Mouse (Mus musculus) forebrain, embryonic 16.5 days (tissue): Measurements from ENCODE around the gene Ak5. TPM values are rescaled to one million over a fixed set of nuclear protein-coding genes. Genes with fewer than 3 reads are reported as not detected.

Experiments used
- ATAC-seq: fragments of 200-750 bp; cut with Nextera tagmentation; 2 replicates; pipeline ENCODE4 v1.8.0; 2017; ENCODE audit warnings: mild to moderate bottlenecking, moderate library complexity
- H3K27ac ChIP-seq: fragments of 300-500 bp; sonication (generic); 2 replicates; pipeline ENCODE4 v1.5.1; 2014; ENCODE audit warnings: low read length, control low read depth
- H3K27me3 ChIP-seq: fragments of 300-500 bp; sonication (generic); replicated peaks from 2 replicates; pipeline ENCODE4 v1.6.1; 2014; ENCODE audit warnings: low read length; ENCODE audit not compliant: control insufficient read depth, insufficient read depth
- H3K36me3 ChIP-seq: fragments of 300-500 bp; sonication (generic); 2 replicates; pipeline ENCODE4 v1.6.1; 2014; ENCODE audit not compliant: control insufficient read depth, insufficient read depth
- H3K4me1 ChIP-seq: fragments of 300-500 bp; sonication (generic); replicated peaks from 2 replicates; pipeline ENCODE4 v1.6.1; 2014; ENCODE audit warnings: low read length; ENCODE audit not compliant: control insufficient read depth, insufficient read depth
- H3K4me2 ChIP-seq: fragments of 300-500 bp; sonication (generic); 2 replicates; pipeline ENCODE4 v1.6.1; 2014; ENCODE audit warnings: mild to moderate bottlenecking, low read length, control low read depth
- H3K4me3 ChIP-seq: fragments of 300-500 bp; sonication (generic); replicated peaks from 2 replicates; pipeline ENCODE4 v1.5.1; 2014; ENCODE audit warnings: mild to moderate bottlenecking, low read length, control low read depth
- H3K9ac ChIP-seq: fragments of 300-500 bp; sonication (generic); replicated peaks from 2 replicates; pipeline ENCODE4 v1.6.1; 2014; ENCODE audit warnings: low read depth, low read length, control low read depth
- H3K9me3 ChIP-seq: fragments of 300-500 bp; sonication (generic); 2 replicates; pipeline ENCODE4 v1.6.1; 2016; ENCODE audit warnings: low read length; ENCODE audit not compliant: control insufficient read depth
- WGBS: fragments of 180-500 bp; shearing (Covaris S2); extraction: QIAGEN DNeasy Blood & Tissue Kit; methylation state at CpG from one replicate; pipeline ENCODE4 v1.1.7; 2014; 5-methylcytosine and 5-hydroxymethylcytosine counted together
- polyA plus RNA-seq: library from polyadenylated mRNA; unstranded; fragments of >200 nt; fragmentation: Nextera tagmentation; extraction: Ambion mirVana; gene quantifications from 2 replicates; pipeline ENCODE4 v1.2.1, GENCODE M21; 2015

Ak5 gene
- polyA plus RNA-seq, 1 experiment from 2014 or later, result 10.9 TPM

DNA sequence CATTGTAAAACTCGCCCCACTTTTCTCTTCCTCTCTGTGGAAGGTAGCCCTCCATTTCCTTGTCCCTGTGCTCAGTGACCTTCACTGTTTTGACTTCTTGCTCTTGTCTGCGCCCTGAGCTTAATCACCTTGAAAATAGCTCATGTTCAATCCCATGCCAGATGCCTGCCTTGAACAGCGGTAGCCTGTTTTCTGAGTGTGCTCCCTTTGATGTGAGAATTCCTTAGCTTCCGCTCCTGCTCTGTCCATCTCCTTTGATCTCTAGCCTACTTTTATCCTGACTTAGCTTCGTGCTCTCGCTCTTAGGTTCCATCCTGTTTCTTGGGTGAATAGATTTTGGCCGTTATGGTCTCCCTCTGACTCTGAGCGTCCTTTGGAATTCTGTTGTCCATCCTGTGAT is 31.1 kb upstream of the Ak5 start:
- Histone ChIP-seq H3K27ac (no peak overlapping the region), H3K9ac (no peak overlapping the region), H3K4me3 (no peak overlapping the region), H3K27me3 (no peaks in the 10 kb centered on the region), H3K36me3 (no peaks in the 10 kb centered on the region), H3K9me3 (no peaks in the 10 kb centered on the region), H3K4me1 (no peaks in the 10 kb centered on the region), H3K4me2 (no peak overlapping the region)
- WGBS, result 87% methylated on average over 8 of the region's 8 CpGs
- ATAC-seq, result no peak

DNA sequence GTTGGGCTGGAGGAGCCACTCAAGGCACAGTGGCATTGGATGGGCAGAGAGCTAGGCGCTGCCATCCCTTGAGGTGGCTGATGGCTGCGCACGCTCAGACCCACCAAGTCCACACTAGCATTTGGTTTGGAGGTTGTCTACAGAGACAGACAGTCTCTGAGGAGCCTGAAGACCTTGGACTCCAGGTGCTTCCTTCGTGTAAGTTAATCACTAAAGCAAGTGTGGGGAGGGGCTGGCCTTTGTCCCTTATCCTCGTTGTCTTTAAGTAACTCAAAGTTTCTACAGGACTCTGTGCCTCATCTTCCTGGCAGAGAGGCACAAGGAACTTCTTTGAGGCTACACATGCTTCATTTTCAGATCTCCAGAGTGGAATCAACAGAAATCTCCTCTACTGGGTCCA is 29.9 kb upstream of the Ak5 start:
- H3K4me1 ChIP-seq, result no peaks in the 10 kb centered on the region
- 82% methylated on average over 5 of the region's 5 CpGs for WGBS
- H3K4me2 ChIP-seq, result no peak overlapping the region
- no peaks in the 10 kb centered on the region for H3K27me3 ChIP-seq
- no peak overlapping the region for H3K4me3 ChIP-seq
- no peak overlapping the region for H3K27ac ChIP-seq
- H3K36me3 ChIP-seq, result no peaks in the 10 kb centered on the region
- no peak overlapping the region for H3K9ac ChIP-seq
- ATAC-seq, result no peak
- H3K9me3 ChIP-seq, result no peaks in the 10 kb centered on the region

DNA sequence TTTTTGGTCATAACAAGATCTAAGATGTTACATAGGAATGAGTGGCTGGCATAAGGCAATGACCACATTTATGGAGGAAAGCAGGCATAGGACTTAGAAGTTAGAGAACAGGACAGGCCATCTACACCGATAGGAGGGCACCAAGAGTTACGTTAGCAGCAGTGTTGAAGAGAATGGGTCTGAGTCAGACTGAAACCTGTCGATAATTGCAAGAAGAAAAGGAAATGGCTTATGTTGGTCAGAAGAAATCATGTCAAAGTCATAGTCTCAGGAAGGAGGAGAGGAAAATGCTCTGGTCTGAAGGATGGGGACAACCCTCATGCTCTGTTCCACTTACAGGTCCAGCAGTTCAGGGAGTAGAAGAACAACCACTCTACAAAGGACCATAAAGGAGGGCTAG is 26.8 kb upstream of the Ak5 start:
- Histone ChIP-seq H3K36me3 (no peaks in the 10 kb centered on the region), H3K9me3 (no peaks in the 10 kb centered on the region), H3K27ac (no peak overlapping the region), H3K27me3 (no peaks in the 10 kb centered on the region), H3K4me3 (no peak overlapping the region), H3K9ac (no peak overlapping the region), H3K4me2 (no peak overlapping the region), H3K4me1 (no peaks in the 10 kb centered on the region)
- ATAC-seq, result no peak
- WGBS, result 97% methylated on average over 3 of the region's 3 CpGs

DNA sequence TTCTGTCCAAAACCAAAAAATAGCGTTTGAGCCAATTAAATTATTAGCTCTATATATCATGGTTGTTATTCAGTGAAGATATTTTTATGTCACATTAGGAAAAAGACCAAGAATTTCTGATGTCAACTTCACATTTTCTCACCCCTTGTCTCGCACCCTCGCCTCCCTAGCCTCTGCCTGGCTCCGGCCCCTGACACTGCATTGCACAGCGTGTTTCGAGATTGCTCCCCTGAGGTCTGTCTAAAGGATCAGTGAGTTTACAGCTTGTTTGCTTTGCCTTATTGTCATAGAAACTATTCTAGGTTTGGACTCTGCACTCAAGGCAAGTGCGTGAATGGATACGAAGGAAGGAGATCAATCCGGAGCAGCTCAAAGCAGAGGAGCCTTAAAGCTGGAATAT is 20.9 kb upstream of the Ak5 start:
- WGBS, result 84% methylated on average over 9 of the region's 9 CpGs

DNA sequence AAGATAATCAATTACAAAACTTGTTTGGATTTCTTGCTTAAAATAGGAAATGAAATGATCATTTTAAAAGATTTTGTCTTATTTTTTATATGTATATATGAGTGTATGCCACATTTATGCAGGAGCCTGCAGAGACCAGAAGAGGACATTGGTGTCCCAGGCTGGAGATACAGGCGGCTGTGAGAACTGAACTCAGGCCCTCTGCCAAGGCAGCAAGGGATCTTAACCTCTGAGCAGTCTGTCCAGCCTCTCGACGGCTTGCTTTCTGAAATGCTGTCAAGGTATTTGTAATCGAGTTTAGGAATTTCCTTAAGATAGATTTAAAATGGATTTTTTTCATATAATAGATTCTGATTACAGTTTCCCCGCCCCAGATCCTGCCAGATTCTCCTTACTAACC is 20.4 kb upstream of the Ak5 start:
- 81% methylated on average over 5 of the region's 5 CpGs for WGBS
- ATAC-seq, result no peak
- H3K9me3 ChIP-seq, result no peaks in the 10 kb centered on the region
- H3K4me2 ChIP-seq, result no peak overlapping the region
- no peaks in the 10 kb centered on the region for H3K36me3 ChIP-seq
- H3K27ac ChIP-seq, result no peak overlapping the region
- no peaks in the 10 kb centered on the region for H3K27me3 ChIP-seq
- H3K4me3 ChIP-seq, result no peak overlapping the region
- H3K9ac ChIP-seq, result no peak overlapping the region
- no peaks in the 10 kb centered on the region for H3K4me1 ChIP-seq

More for the DNA sequence above, 20.9 kb upstream of the Ak5 start:
- ATAC-seq, result no peak
- Histone ChIP-seq H3K4me1 (no peaks in the 10 kb centered on the region), H3K27ac (no peak overlapping the region), H3K4me3 (no peak overlapping the region), H3K9me3 (no peaks in the 10 kb centered on the region), H3K27me3 (no peaks in the 10 kb centered on the region), H3K4me2 (no peak overlapping the region), H3K9ac (no peak overlapping the region), H3K36me3 (no peaks in the 10 kb centered on the region)

DNA sequence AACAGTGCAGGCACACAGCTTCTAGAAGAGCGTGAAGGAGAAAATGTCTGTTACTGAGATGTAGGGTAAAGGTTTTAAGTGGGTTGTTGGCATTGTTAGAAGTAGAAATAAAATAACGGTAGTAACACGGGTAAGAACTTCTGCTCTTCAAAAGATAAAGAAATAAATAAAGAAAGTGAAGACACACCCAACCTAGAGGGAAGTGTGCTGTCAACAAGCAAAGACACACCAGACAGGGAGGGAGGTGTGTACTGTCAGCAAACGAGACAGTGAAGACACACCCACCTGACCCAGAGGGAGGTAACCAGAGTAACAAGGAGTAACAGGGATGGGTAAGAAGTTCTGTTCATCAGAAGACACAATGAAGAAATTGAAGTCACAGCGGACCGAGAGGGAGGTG is 6.5 kb upstream of the Ak5 start:
- 80% methylated on average over 6 of the region's 6 CpGs for WGBS
- Histone ChIP-seq H3K4me2 (no peak overlapping the region), H3K9me3 (no peaks in the 10 kb centered on the region), H3K27ac (no peak overlapping the region), H3K9ac (no peak overlapping the region), H3K27me3 (no peaks in the 10 kb centered on the region), H3K4me3 (no peak overlapping the region), H3K4me1 (no peaks in the 10 kb centered on the region), H3K36me3 (no peaks in the 10 kb centered on the region)
- ATAC-seq, result no peak

DNA sequence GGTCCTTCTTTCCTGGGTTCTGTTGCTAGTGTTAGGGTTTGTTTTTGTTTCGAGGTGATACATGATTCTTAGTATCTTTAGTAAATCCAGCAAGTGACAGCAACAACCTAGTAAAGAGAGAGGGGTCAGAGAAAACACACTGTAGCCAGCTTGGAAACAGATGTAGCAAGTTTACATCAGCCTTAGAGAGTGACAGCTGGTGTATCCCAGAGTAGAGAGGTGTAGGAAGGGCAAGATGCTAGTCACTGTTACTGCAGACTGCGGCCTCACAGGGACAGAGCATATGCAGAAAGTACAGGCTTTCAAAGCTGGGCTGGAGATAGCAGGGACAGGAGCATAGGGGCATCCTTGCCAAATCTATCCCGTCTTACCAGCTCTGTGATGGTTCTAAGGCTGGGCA is 1.6 kb upstream of the Ak5 start:
- Histone ChIP-seq H3K27ac (no peak overlapping the region), H3K36me3 (no peaks in the 10 kb centered on the region), H3K9ac (no peak overlapping the region), H3K4me3 (no peak overlapping the region), H3K4me2 (no peak overlapping the region), H3K27me3 (peaks cover 7% of the 10 kb centered on the region; the same call in 1 of the 2 replicates), H3K4me1 (peaks cover 6% of the 10 kb centered on the region), H3K9me3 (no peaks in the 10 kb centered on the region)
- ATAC-seq, result no peak
- 85% methylated on average over 3 of the region's 3 CpGs for WGBS

DNA sequence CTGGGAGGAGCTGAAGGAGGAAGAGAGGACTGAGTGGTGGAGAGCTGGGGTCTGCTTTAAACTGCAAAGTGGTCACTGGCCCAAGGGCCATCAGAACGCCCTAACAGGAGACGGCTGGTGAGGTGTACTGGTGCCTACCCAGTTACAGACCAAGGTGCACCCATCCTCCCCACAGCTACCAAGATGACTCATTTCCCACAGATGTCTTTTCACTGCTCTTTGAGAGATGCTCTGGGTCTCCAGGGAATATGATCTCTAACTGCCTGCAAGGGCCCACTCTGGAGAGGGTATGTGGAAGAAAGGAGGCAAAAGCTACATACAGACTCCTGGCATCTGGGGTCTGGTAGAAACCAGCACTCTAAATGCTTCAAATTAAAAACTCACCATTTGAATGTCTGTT is 633 bp upstream of the Ak5 start:
- Histone ChIP-seq H3K9ac (no peak overlapping the region), H3K4me1 (peaks cover 6% of the 10 kb centered on the region), H3K9me3 (no peaks in the 10 kb centered on the region), H3K36me3 (no peaks in the 10 kb centered on the region), H3K27me3 (peaks cover 7% of the 10 kb centered on the region; the same call in 1 of the 2 replicates), H3K4me3 (no peak overlapping the region), H3K4me2 (no peak overlapping the region), H3K27ac (no peak overlapping the region)
- 77% methylated on average over 2 of the region's 2 CpGs for WGBS
- ATAC-seq, result no peak

DNA sequence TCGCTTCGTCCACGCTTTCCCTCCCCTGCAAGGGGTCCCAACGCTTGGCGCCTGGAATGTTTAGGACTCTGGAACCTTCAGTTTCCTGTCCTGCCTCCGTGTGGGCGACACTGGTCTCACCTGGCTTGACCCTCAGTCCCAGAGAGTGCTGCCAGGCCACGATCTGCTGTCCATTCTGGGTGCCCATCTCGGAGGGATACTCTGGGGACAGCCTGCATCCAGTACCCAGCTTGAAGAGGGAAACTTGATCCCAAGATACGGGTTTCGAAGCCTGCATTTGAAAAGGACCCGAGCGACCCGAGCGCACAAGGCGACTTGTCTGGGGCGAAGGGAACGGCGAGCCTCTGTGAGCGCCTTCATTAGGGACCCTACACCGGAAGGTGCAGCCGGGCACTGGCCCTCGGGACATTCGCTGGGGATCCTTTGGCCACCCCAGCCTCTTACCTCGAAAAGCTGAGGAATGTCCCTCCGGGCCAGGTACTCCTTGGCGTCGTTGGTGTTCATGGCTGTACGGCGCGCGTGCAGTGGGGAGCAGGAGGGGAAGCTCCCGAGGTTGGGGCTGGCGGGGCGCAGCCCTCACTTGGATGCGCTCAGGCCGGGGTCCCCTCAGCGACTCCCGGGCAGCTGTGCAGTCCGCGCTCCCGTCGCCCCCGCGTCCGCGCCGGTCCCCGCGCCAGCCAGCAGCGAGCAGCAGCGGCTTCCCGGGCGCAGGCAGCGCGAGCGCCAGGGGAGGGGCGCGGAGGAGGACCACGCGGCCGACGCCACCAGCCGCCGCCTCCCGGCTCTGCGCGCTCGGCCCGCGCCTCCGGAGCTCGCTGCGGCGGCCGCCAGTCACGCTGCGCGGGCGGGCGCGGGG is 576 bp downstream of the Ak5 start:
- peaks cover 7% of the 10 kb centered on the region; the same call in 1 of the 2 replicates for H3K27me3 ChIP-seq
- peak; percentile 93 for ATAC-seq
- H3K9me3 ChIP-seq, result no peaks in the 10 kb centered on the region
- H3K4me3 ChIP-seq, result peak overlapping the region; percentile 58
- peak overlapping the region; percentile 97 for H3K4me2 ChIP-seq
- WGBS, result 0% methylated on average over 70 of the region's 82 CpGs
- peaks cover 6% of the 10 kb centered on the region for H3K4me1 ChIP-seq
- no peak overlapping the region for H3K27ac ChIP-seq
- H3K9ac ChIP-seq, result peak overlapping the region; percentile 60
- H3K36me3 ChIP-seq, result no peaks in the 10 kb centered on the region
